Mouse (Mus musculus) testis, adult 2 months (tissue): ENCODE results near the gene Flvcr2.

Experiments
- CTCF ChIP-seq: fragments of 200-500 bp; IDR thresholded peaks from 2 replicates; pipeline ENCODE4 v1.5.1; 2012; ENCODE audit warnings: low read depth, mild to moderate bottlenecking, inconsistent platforms, low read length, moderate library complexity; ENCODE audit not compliant: control insufficient read depth, insufficient read depth, insufficient replicate concordance
- POLR2A ChIP-seq: fragments of 200-500 bp; IDR thresholded peaks from 2 replicates; pipeline ENCODE4 v1.6.1; 2012; ENCODE audit warnings: low read depth, mild to moderate bottlenecking, inconsistent platforms, low read length, moderate library complexity; ENCODE audit not compliant: control insufficient read depth

GRCm38 (mm10) chr12:85778962-85779361 lies 32.6 kb downstream of the Flvcr2 start:
- no peak for TF ChIP-seq CTCF
- no peak for TF ChIP-seq POLR2A
